Mouse (Mus musculus) heart, embryonic 11.5 days (tissue): ENCODE measurements at regions not wholly inside any gene's neighbourhood (a gene's known extent, or its start where the extent isn't known, plus 50 kb on each side); places are given as distances from the start of the nearest gene placed in this dataset.

Experiments used
- ATAC-seq: fragments of 200-750 bp; cut with Nextera tagmentation; replicated peaks from 2 replicates; pipeline ENCODE4 v1.8.0; 2017; ENCODE audit warnings: moderate library complexity; ENCODE audit not compliant: insufficient number of reproducible peaks, low FRiP score, low TSS enrichment
- H3K27ac ChIP-seq: fragments of 300-500 bp; sonication (generic); 2 replicates; pipeline ENCODE4 v1.5.1; 2014; ENCODE audit warnings: mild to moderate bottlenecking, low read depth, low read length
- H3K27me3 ChIP-seq: fragments of 300-500 bp; sonication (generic); 2 replicates; pipeline ENCODE4 v1.6.1; 2014; ENCODE audit warnings: mild to moderate bottlenecking, low read length, mixed read lengths; ENCODE audit not compliant: control insufficient read depth, insufficient read depth
- H3K36me3 ChIP-seq: fragments of 300-500 bp; sonication (generic); 2 replicates; pipeline ENCODE4 v1.6.1; 2014; ENCODE audit warnings: mild to moderate bottlenecking, low read length, moderate library complexity, mixed read lengths; ENCODE audit not compliant: control insufficient read depth, insufficient read depth
- H3K4me1 ChIP-seq: fragments of 300-500 bp; sonication (generic); 2 replicates; pipeline ENCODE4 v1.6.1; 2014; ENCODE audit warnings: low read length; ENCODE audit not compliant: control insufficient read depth, insufficient read depth
- H3K4me2 ChIP-seq: fragments of 300-500 bp; sonication (generic); 2 replicates; pipeline ENCODE4 v1.6.1; 2014; ENCODE audit warnings: mild to moderate bottlenecking, moderate library complexity
- H3K4me3 ChIP-seq: fragments of 300-500 bp; sonication (generic); 2 replicates; pipeline ENCODE4 v1.5.1; 2014; ENCODE audit warnings: low read depth, low read length
- H3K9ac ChIP-seq: fragments of 300-500 bp; sonication (generic); 2 replicates; pipeline ENCODE4 v1.6.1; 2014; ENCODE audit warnings: mild to moderate bottlenecking, low read depth, low read length, moderate library complexity
- H3K9me3 ChIP-seq: fragments of 300-500 bp; sonication (generic); replicated peaks from 2 replicates; pipeline ENCODE4 v1.6.1; 2016; ENCODE audit warnings: low read length; ENCODE audit not compliant: control insufficient read depth
- WGBS: fragments of 180-500 bp; shearing (Covaris S2); extraction: QIAGEN DNeasy Blood & Tissue Kit; methylation state at CpG from one replicate; pipeline ENCODE4 v1.1.7; 2014; ENCODE audit not compliant: insufficient replicate concordance; 5-methylcytosine and 5-hydroxymethylcytosine counted together

- WGBS, result 79% methylated on average over 4 of the region's 4 CpGs
- no peak for ATAC-seq
These were observed 154.7 kb downstream of the Lmo4 start for GRCm38 (mm10) chr3:144050341-144050740.

GRCm38 (mm10) chr3:144049270-144049669, 155.8 kb downstream of the Lmo4 start:
- Histone ChIP-seq H3K27ac (no peak overlapping the region), H3K4me1 (no peaks in the 10 kb centered on the region), H3K4me2 (no peak overlapping the region), H3K27me3 (no peaks in the 10 kb centered on the region), H3K9ac (no peak overlapping the region), H3K9me3 (no peaks in the 10 kb centered on the region), H3K4me3 (no peak overlapping the region), H3K36me3 (no peaks in the 10 kb centered on the region)
- no peak for ATAC-seq
- WGBS, result 70% methylated on average over 4 of the region's 4 CpGs

More at GRCm38 (mm10) chr3:144050341-144050740, 154.7 kb downstream of the Lmo4 start:
- Histone ChIP-seq H3K4me3 (no peak overlapping the region), H3K9me3 (no peaks in the 10 kb centered on the region), H3K4me2 (no peak overlapping the region), H3K9ac (no peak overlapping the region), H3K4me1 (no peaks in the 10 kb centered on the region), H3K36me3 (no peaks in the 10 kb centered on the region), H3K27ac (no peak overlapping the region), H3K27me3 (no peaks in the 10 kb centered on the region)

GRCm38 (mm10) chr3:144044366-144044765, 160.7 kb downstream of the Lmo4 start:
- Histone ChIP-seq H3K9me3 (no peaks in the 10 kb centered on the region), H3K4me2 (no peak overlapping the region), H3K27ac (no peak overlapping the region), H3K4me1 (no peaks in the 10 kb centered on the region), H3K9ac (no peak overlapping the region), H3K36me3 (no peaks in the 10 kb centered on the region), H3K4me3 (no peak overlapping the region), H3K27me3 (no peaks in the 10 kb centered on the region)
- no peak for ATAC-seq
- 88% methylated on average over 2 of the region's 2 CpGs for WGBS

GRCm38 (mm10) chr3:144041788-144042187, 163.2 kb downstream of the Lmo4 start:
- WGBS, result 78% methylated on average over 5 of the region's 5 CpGs
- no peaks in the 10 kb centered on the region for H3K9me3 ChIP-seq
- H3K9ac ChIP-seq, result no peak overlapping the region
- H3K4me3 ChIP-seq, result no peak overlapping the region
- ATAC-seq, result no peak
- H3K27ac ChIP-seq, result no peak overlapping the region
- H3K36me3 ChIP-seq, result no peaks in the 10 kb centered on the region
- no peaks in the 10 kb centered on the region for H3K4me1 ChIP-seq
- H3K27me3 ChIP-seq, result no peaks in the 10 kb centered on the region
- no peak overlapping the region for H3K4me2 ChIP-seq

- H3K36me3 ChIP-seq, result no peaks in the 10 kb centered on the region
- no peak overlapping the region for H3K4me2 ChIP-seq
- ATAC-seq, result no peak
- 75% methylated on average over 3 of the region's 3 CpGs for WGBS
- no peaks in the 10 kb centered on the region for H3K9me3 ChIP-seq
- H3K4me1 ChIP-seq, result no peaks in the 10 kb centered on the region
- H3K27ac ChIP-seq, result no peak overlapping the region
- H3K9ac ChIP-seq, result no peak overlapping the region
- H3K27me3 ChIP-seq, result no peaks in the 10 kb centered on the region
- H3K4me3 ChIP-seq, result no peak overlapping the region
These were observed 165.5 kb downstream of the Lmo4 start for GRCm38 (mm10) chr3:144039498-144039897.

- Histone ChIP-seq H3K4me3 (no peak overlapping the region), H3K9me3 (no peaks in the 10 kb centered on the region), H3K27me3 (no peaks in the 10 kb centered on the region), H3K27ac (peak overlapping the region; percentile 57; the same call in 1 of the 2 replicates), H3K4me1 (no peaks in the 10 kb centered on the region), H3K9ac (no peak overlapping the region), H3K4me2 (no peak overlapping the region), H3K36me3 (no peaks in the 10 kb centered on the region)
- 80% methylated on average over 1 of the region's 1 CpGs for WGBS
- no peak for ATAC-seq
These were observed 175.4 kb downstream of the Lmo4 start for GRCm38 (mm10) chr3:144029611-144030010.

- H3K4me3 ChIP-seq, result no peak overlapping the region
- H3K4me2 ChIP-seq, result no peak overlapping the region
- H3K27ac ChIP-seq, result 0 out of 2 replicates have a peak overlapping the region, but pooled peaks have one; percentile 57
- no peaks in the 10 kb centered on the region for H3K36me3 ChIP-seq
- 56% methylated on average over 3 of the region's 3 CpGs for WGBS
- H3K27me3 ChIP-seq, result no peaks in the 10 kb centered on the region
- no peaks in the 10 kb centered on the region for H3K9me3 ChIP-seq
- ATAC-seq, result no peak
- no peak overlapping the region for H3K9ac ChIP-seq
- H3K4me1 ChIP-seq, result no peaks in the 10 kb centered on the region
These were observed 175.9 kb downstream of the Lmo4 start for GRCm38 (mm10) chr3:144029121-144029520.

GRCm38 (mm10) chr3:144027134-144027980, 177.7 kb downstream of the Lmo4 start:
- Histone ChIP-seq H3K9ac (no peak overlapping the region), H3K27me3 (no peaks in the 10 kb centered on the region), H3K4me3 (no peak overlapping the region), H3K27ac (no peak overlapping the region), H3K9me3 (no peaks in the 10 kb centered on the region), H3K4me2 (no peak overlapping the region), H3K4me1 (no peaks in the 10 kb centered on the region), H3K36me3 (no peaks in the 10 kb centered on the region)
- no peak for ATAC-seq
- WGBS, result 81% methylated on average over 6 of the region's 6 CpGs
